Mouse (Mus musculus): ENCODE data around the gene C1qtnf1.

Gene C1qtnf1

DNA sequence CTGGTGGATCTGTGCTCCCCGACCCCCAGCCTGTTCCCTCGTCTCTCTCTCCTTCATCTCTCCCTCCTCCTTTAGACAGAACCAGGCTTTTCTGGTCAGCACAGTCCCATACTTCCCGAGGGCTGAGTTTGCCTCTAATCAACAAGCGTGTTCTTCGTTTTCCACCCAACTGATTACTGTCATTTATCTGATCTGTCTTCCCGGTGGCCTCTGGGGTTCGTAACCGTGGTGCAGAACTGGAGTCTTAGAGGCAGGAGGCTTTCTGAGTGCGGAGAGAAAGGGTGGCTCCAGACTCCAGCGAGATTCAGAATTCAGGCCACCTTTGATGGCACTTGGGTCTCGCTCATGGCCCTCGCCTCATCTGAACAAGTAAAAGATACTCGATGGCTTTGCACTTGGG, 6.1 kb downstream of the C1qtnf1 start:
- DNase-seq (ENCODE audit: low spot score) = no peak

DNA sequence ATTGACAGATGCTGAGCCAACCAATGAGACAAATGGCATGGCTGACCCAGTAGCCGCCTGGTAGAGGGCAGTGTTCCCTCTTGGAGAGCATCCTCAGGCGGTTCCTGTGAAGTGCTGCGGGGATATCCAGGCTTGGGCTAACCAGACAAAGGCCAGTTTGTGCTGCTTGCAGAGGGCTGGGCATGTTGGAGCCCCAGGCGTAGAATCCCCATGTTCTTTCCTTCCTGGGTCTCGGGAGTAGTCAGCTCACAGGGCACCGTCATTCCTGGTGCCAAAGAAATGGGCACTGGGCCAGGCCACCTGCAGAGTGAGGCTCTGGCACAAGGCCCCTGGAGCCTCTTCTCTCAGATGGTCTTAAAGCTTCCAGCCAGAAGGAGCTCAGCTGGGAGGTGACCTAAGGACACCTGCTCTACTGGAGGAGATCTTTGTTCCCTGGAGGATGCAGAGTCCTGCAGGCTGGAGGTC, 8.5 kb downstream of the C1qtnf1 start:
- DNase-seq (ENCODE audit: low spot score) = no peak

DNA sequence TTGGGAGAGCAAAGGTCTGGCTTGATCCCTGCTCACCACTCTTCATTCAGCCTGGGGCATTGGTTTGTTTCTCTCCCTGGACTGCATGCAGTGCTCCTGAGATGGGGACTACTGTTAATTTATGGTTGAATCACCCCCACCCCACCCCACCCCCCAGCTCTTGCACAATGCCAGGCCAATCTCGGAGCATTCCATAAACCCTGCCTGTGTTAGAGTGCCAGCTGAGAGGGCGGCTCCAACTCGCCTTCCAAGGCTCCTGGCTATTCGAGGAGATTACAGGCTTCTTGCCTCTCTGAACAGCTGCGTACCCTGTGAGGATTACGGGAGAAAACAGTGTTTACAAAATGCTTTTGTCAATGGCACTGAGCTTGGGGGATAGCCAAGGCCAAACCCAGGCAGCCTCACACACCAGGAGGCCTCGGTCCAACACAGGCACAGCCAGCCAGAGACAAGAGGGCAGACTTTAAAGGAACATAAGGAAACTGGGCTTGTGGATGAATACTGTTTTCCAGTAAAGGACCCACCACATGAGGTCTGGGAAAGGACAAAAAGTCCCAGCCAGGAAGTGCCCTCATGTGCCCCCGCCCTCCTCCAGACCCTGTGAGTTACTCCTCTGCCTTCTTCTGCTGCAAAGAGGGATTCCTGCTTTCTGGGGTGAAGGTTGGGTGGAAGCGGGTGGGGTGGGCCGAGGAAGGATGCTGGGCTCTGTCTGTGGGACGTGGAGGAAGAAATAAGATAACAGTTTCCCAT, 10.8 kb downstream of the C1qtnf1 start:
- peak; percentile 80 for DNase-seq (ENCODE audit: low spot score)

DNA sequence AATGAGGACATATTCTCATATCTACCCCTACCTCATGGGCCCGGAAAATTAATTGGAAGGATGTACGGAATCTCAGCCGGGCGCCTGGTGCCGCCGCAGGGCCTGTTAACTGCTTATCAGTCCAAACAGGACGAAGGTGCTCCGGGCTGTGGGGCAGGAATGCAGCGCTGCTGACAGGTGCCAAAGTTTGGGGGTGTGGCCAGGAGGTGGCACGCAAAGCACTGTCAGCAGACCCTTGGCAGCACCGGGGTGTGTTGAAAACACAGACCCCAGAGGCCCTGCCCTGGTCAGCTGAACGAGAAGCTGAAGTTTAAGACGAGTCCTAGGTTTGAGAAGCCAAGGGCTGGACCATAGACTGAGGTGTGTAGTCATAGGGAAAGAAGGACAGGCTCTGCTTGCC, 14.7 kb downstream of the C1qtnf1 start:
- no peak for DNase-seq (ENCODE audit: low spot score)

DNA sequence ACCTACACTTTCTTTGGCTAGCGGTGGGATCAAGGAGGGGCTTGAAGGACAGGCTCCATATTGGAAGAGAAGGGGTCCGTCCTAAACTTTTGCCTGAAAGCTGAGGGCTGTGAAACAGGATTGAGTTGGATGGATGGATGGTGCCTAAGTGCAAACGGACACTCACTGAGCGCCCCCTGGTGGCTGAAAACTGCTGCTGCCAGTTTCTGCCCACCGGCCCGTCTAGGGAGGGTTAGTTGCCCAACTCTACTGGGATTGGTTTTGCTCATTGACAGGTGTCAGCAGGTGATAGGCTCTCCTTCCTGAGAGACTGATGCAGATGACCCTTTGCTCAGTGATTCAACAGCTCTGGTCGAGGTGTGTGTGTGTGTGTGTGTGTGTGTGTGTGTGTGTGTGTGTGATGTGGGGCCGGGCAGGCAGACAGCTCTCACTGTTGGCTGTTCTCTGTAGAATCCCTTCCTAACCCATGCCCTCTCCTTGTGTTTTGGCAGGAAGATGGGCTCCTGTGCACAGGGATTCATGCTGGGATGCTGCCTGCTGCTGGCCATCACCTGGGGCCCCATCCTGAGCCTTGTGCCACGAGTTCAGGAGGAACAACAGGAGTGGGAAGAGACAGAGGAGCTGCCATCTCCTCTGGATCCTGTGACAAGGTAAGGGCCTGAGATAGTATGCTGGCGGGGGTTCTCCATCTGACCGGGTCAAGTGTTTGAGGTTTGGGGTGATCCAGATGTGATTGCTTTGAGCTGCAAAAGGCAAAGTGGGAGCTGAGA, 15.4 kb downstream of the C1qtnf1 start:
- DNase-seq (ENCODE audit: low spot score) = peak; percentile 74

DNA sequence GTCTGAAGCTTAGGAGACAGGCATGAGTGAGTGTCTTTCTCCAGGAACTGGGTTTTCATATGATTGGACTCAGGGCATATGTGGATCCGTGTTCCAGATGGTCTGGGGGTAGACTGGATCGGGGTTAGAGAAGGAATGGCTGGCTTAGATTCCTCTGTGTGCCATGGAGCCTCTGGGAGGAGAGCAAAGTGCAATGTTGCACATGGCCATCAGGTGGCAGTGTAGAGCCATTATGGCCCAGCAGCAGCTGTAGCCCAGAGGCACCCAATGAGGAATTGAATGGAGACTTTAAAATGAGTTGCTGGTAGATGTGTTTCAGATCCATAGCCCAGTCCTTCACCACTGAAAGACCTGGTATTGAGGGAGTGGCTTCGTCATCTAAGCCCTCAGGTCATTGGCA, 17.8 kb downstream of the C1qtnf1 start:
- peak; percentile 86 for DNase-seq (ENCODE audit: low spot score)

DNA sequence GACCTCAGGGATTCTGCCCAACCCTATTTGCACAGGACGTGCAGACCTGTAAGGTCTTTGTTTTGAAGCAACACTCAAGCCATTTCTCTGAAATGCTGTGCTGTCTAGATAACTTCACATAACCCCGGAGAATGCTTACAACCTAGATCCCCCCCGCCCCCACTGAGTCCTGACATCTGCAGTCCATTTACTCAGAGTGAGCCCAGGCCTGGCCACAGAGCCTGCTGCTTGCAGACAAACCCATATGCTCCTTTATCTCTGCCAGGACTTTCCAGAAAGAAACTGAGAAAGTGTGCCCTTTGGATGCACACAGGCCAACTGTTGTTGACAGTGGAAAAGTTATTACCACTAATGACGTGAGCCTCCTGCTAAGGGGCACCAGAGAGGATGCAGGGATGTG, 19.3 kb downstream of the C1qtnf1 start:
- no peak for DNase-seq (ENCODE audit: low spot score)

DNA sequence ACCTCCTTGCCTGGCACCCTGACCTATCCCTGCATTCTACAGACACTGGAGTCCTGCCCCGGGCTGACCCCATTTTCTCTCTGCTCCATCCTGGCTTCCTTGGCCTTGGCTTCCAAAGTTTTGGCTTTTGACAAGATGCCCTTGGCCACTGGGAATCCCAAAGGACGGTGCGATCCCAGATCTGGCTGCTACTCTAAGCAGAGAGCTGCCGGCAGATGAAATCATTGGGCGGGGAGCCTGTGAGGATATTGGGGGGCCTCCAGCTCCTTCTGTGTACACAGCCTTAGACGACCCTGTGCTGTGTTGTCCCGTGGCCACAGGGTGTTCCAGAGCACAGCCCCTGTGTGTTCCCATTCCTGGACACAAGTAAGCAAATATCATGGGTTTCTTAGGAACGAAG, 20.4 kb downstream of the C1qtnf1 start:
- no peak for DNase-seq (ENCODE audit: low spot score)

DNA sequence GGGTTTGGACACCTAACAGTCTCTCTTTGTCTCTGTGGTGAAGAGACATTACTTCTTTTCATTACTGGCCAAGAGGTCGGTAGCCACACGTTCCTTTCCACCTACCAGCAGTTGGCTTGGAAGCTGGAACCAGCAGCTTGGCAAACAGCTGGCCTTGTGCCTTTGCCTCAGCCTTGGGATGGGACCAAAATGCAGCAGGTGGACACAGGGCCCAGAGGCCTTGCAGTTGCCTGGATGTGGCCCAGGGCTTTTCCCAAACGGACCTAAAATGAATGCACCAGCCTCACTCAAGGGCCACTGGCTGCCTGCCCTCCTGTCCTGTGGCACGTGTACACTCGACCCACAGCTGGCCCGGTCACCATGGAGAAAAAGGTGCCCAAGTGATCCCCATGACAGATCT, 23.2 kb downstream of the C1qtnf1 start:
- DNase-seq (ENCODE audit: low spot score) = no peak

DNA sequence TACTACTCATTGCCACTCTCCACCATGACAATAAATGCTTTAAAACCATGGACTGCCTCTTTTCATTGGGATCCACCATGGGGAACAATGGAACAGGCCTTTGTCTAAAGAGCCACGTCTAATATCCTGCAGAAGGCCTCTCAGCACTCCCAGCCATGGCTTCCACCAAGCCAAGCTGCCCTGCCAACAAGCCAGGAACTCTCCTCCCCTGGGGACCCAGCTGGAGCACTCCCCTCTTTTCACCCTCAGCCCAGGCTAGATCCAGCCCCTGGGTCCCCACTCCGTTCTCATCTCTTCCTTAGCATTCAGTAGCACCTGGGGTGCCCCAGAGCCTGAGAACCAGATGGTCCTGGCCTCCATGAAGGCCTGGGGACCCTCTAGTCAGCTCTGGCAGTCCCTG, 25.0 kb downstream of the C1qtnf1 start:
- DNase-seq (ENCODE audit: low spot score) = no peak

DNA sequence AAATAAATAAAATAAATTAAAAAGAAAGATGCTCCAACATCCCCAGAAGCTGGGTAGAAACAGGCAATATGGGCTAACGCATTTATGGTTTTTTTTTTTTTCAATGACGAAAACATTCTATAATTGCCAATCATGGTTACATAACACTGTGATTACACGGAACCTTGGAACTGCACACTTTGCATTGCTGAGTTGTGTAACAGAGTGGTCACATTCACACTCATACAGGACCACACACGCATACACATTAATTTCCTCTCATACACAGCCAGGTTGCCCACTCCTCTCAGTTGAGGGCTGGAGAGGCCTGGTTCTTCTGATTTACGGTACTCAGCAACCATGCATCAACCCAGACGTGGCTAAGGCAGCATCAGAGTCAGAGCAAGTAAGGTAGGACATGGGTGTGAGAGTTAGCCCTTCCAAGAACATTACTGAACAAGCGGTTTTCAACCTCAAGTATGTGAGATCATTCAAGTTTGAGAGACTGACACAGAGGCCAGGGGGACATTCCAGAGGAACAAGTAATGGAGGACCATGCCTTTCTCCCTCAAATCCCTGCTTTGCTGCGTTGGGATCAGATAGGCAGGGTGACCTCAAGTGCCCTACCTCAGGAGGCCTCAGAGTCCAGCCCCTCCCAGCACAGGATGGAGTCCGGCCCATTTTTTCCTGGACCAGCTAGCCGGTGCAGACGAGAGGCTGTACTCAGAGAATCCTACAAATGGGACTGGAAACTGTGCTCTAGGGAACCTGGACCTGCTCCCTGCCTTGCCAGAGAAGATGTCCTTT, 26.1 kb downstream of the C1qtnf1 start:
- DNase-seq (ENCODE audit: low spot score) = no peak

DNA sequence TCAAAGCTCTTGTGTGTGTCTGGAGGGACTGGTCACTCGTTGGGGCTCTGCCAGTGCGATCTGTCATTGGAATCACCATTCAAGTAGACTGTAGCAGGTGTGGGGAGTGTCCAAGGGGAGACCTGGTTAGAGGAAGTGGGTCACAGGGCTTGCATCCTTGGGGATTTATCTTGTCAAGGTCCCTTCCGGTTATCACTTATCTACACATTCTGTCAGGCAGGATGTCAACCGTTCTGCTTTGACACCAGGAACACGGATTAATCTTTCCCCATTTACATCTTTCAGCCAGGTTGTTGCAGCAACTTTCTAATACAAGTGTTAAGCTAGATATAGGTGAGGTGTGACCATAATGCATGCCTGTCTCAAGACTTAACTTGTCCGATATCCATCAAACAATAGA, 27.8 kb downstream of the C1qtnf1 start:
- DNase-seq (ENCODE audit: low spot score) = no peak

DNA sequence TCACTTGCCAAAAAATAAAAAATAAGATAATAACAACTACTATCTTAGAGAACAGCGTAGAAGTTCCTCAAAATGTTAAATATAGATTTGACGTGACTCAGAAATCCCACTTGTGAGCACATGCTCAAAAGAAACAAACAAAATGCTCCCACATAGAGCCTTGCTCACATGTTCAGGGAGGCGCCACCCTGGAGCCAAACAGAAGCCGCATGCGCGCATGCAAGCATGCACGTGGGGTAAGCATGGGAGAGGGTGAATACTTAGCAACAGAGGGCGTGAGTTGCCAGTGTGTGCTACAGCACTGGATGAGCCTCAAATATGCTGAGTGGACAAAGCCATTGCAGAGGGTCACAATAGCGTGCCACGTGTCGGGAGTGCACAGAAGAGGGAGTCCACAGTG, 28.9 kb downstream of the C1qtnf1 start:
- no peak for DNase-seq (ENCODE audit: low spot score)

DNA sequence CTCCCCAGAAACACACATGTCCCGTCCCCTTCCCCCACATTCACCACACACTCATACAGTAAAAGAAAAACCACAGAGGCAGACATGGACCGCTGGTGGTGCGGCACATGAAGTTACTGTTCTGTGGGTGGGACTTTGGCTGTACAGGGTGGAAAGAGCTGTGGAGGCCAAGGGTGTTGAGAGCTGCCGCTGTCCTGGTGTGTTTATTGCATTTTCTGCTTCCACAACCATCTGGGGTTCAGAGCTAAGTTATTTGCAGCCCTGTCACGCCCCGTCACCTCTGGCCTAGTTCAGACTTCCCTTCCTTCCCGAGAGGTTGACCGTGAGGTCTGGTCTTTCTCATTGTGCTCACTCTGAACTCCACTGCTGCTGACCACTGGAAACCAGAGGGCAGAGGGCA, 31.0 kb downstream of the C1qtnf1 start:
- peak; percentile 21 for DNase-seq (ENCODE audit: low spot score)

DNA sequence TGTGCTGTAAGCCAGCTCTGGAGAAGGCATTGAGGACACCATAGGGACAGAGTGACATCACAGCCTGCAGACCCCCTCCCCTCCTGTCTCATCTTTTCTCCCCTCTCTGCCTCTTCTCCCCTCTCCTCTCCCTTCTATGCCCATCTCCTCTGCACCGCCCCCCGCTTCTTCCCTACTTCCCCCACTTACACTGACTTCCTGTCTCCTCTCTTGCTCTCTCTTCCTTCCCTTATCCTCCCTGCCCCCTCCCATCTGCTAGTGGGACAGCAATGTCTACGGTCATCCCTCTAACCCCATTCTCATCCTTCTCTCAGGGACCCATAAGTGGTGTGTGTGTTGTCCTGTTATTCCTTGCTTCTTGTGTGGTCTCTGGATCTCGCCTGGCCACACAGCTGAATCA, 31.5 kb downstream of the C1qtnf1 start:
- no peak for DNase-seq (ENCODE audit: low spot score)

DNA sequence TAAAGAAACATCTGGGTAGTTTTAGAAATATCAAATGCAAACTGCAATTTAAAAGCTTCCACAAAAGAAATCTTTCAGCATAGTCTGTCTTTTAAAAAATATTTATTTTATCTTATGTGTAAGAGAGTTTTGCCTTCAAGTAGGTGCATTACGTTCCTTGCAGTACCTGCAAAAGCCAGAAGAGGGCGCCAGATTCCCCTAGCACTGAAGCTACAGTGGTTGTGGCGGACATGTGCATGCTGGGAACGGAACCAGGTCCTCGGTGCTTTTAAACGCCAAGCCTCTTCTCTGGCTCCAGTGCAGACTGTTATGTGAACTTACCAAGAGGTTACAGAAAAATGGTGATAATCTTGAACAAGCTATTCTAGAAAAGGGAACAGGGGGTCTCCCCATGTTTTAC, 32.3 kb downstream of the C1qtnf1 start:
- DNase-seq (ENCODE audit: low spot score) = peak; percentile 29

DNA sequence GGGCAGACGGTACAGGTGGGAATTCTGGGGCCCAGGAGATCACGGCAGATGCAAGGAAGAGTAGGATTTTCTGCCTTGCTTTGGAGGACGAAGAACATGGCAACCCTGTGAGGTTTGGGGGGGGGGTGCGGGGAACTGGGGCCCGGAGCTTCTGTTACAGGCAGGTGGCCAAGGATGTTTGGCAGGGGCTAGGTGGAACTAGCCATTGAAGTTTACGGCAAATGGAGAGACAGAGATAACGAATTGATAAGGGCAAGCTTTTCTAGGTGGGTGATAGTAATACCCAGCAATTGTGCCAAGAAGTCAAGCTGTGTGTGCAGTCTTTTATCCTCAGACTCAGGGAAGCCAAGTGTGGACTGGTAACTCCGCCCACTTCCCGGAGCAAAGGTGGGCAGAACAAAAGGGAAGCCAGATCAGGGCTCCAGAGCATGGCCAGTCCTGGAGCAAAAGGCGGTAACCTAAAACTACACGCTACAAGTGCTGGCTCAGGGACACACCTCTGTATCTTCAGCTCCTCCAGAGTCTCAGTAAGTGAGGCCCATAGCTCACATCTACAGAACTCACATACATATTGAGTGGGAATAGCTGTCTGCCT, 39.5 kb downstream of the C1qtnf1 start:
- DNase-seq (ENCODE audit: low spot score) = no peak

DNA sequence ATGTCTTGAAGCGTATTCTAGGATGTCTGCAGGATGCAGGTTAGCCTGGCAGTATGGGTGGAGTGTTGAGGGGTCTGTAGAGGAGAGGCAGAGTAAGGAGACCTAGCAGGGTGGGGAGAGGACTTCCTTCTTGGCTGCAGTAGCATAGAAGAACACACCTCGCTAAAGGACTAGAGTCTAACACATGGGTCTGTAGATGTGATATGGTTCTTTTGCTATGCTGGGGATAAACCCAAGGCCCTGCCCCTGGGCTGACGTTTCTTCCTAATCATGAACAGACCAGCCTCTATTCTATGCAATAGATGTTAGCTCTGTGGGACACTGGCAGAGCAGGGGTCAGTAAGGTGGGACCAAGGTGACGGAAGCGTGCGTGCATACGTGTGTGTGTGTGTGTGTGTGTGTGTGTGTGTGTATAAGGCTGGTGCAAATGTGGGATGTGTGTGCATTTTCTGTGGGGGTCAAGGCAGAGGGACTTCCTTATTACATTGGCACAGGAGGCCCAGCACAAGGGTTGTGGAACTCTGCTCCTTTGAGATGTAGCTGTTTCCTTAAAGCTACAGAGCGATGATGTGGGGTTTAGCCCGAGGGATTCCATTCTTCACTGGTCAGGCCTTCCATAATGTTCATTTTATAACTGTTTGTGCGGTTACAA, 41.6 kb downstream of the C1qtnf1 start:
- no peak for DNase-seq (ENCODE audit: low spot score)

DNA sequence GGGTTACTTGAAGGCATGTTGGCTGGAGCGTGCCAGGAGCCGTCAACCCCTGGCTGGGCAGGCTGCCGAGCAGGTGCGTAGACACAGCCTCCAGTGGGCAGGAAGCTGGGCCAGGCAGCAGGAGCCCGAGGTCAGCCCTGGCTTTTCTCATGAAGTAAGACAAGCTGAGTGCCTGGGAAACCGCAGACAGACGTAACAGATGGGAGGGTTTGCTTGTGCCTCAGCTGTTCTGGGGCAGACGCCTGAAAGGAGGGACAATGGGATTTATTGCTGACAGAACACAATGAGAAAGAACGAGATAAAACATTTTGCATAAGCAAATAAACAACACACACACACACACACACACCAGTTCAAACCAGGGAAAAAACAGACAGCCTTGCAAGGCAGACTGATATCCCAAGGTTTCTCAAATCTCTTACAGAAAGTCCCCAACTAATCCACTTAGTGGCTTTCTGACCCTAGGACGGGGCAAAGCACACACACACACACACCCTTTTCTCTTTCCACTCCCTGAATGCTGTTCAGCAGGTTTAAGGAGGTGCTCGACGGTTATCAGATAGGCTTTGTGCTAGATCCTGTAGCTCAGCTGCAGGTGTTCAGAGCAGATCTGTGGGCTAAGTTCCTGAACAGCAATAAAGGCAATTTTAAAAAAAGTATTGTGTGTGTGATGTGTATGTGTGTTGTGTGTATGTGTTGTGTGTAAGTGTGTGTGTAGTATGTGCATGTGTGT, 42.4 kb downstream of the C1qtnf1 start:
- no peak for DNase-seq (ENCODE audit: low spot score)

DNA sequence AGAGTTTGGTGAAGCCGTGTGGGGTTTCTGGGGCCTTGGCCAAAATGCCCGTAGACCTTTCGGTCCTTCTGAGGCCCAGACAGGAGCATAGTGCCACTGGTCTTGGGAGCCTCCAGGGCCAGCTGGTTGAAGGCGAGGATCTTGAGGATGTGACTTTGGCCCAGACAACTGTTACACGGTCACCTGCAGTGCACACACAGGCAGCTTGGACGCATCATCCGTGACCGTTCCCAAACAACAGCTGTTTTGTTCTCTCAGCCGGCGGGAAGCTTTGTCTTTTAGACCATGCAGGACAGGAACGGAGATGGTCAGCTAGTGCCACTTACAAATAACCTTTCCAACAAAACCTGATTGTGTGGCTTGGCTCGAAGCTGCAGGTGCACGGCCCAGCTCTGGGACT, 43.7 kb downstream of the C1qtnf1 start:
- no peak for DNase-seq (ENCODE audit: low spot score)

DNA sequence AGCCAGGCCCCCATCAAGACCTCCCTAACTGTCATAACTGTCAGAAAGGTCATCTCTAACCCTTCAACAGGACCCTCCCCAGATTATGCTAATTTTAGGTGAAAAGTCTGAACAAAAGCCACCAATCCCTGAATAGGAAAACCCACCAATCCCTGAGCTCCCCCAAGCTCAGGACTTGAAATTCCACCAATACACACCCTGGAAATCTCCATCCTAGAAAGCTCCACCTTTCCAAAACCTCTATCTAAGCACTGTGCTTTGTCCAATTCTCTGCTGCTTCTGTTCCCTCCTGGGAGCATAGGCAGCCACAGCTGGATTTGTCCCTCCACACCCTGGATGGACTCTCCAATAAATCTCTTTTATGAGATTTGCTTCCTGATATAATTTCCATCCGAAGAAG, 45.2 kb downstream of the C1qtnf1 start:
- no peak for DNase-seq (ENCODE audit: low spot score)

Measured in adipocyte (in vitro differentiated cells).